8 mouse cellular contexts compared by ENCODE assay signal in the genomic region with DNA sequence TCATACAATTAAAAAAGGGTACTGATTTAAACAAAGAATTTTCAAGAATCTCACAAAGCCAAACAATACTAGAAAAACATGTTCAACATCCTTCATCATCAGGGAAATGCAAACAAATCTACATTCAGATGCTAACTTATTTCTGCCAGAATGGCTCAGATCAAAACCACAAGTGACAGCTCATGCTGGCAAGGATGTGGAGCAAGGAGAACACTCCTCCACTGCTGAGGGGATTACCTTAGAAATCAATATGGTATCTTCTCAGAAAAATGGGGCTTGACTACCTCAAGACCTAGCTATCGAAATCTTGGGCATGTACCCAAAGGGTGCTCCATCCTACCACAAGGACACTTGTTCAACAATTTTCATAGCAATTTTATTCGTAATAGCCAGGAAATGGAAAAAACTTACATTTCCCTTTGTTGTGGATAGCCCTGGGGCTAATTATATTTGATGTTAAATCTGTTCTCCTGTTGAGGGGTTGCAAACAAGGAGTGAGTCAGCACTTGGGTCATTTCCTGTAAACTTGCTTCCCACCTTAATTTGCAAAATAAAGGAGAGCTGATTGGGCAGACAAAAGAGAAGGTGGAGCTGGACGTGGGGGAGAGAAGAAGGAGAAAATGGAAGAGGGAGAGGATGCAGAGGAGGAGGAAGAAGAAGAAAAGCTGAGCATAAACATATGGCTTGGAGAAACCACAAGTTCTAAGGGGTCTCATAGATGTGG.
"Had no signal": no experiment of that assay in that cellular context is flagged by ENCODE, and none has a peak within 500 bp of the region (broad histone marks: within the 10 kb centered on the region; RNA-seq: fewer than 3 reads in every experiment).

No protein-coding gene starts in this region.

- DNase-seq: liver, postnatal 0 days; lung, adult 2 months; lung, postnatal 14 days; lung, postnatal 36 days; right cerebral cortex, postnatal 25 days; right cerebral cortex, postnatal 4 days; thymus, postnatal 25 days; thymus, postnatal 4 days had no signal
